Mouse (Mus musculus): ENCODE measurements around the gene Tspan1. TPM values are rescaled to one million over a fixed set of nuclear protein-coding genes. Genes with fewer than 3 reads are reported as not detected.

Gene Tspan1
- polyA plus RNA-seq, 1 experiment from 2014 or later: 330 TPM

DNA sequence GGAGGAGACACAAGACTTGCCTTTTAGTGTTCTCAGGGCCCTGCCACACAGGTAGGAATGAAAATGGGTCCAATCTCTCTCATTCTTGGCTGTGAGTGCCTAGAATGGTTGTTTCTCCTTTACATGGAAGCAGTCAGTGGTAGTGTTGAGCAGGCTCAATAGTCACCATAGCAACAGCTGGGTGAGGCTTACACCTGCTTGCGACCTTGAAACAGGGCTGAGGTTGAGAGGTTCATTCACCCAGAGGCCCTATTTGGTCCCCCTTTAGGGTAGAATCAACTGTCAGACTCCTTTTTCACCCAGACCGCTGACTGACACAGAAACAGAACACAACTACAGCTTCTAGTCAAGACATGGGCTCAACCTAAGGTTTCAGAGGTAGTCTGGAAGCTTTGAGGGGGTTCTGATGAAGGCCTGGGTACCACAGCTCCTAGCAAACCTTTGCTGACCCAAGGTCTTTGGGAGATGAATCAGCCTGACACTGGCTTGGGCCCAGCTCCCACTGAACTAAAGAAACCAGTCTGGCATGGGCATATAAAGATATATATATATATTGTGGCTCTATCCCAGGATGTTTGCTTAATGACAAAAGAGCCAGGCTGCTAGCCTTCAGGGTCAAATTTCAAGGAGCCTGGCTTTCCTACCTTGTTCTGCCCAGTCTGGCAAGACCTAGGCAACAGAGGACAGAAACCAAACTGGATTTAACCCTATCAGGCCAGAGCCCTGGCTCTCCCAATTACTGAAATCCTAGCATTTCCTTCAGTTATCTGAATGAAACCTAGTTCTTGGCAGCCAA, 2.4 kb downstream of the Tspan1 start:
- DNase-seq (ENCODE audit: low spot score): peak; percentile 63
- peak overlapping the region; percentile 84 for H3K27ac ChIP-seq (replicated peaks)
- no peaks in the 10 kb centered on the region for H3K27me3 ChIP-seq (ENCODE audit: control insufficient read depth, insufficient read depth, low read length)
- H3K4me3 ChIP-seq (ENCODE audit: low read depth, low read length): 0 out of 2 replicates have a peak overlapping the region, but pooled peaks have one; percentile 27
- no peaks in the 10 kb centered on the region for H3K4me1 ChIP-seq (replicated peaks; ENCODE audit: control insufficient read depth, insufficient read depth)
- ATAC-seq (ENCODE audit: low FRiP score, low TSS enrichment): peak; percentile 64
- 0 out of 2 replicates have a peak, but pooled peaks cover 2% of the 10 kb centered on the region for H3K36me3 ChIP-seq (ENCODE audit: control insufficient read depth, insufficient read depth, low read length)
- TF ChIP-seq EP300 (optimal IDR thresholded peaks at IDR 0.05) (no peak), CTCF (IDR thresholded peaks at IDR 0.05; ENCODE audit: low read depth) (no peak)
- no peak overlapping the region for H3K9ac ChIP-seq (ENCODE audit: low read length)
- H3K4me2 ChIP-seq (replicated peaks; ENCODE audit: low read depth): peak overlapping the region; percentile 34; the same call in 1 of the 2 replicates
- WGBS: 63% methylated on average over 2 of the region's 2 CpGs
- no peaks in the 10 kb centered on the region for H3K9me3 ChIP-seq (ENCODE audit: control insufficient read depth, low read length)

DNA sequence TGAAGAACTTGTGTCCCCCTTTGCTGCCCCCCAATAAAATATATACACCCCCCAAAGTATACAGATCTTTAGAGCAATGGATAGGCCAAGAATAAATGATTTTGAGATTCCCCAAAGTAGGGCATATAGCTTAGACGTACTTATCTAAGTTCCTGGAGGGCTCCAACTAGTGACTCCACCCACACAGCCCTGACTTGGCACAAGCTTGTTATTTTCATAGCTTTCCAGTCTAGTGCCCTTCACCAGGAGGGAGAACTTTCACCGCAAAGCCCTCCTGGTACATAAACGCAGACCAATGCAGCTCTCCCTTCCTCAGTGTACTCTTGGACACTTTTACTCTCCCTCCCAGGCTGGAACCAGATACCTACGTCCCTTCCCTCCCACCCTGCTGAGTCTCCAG, 5.3 kb downstream of the Tspan1 start:
- TF ChIP-seq EP300 (optimal IDR thresholded peaks at IDR 0.05) (no peak), CTCF (IDR thresholded peaks at IDR 0.05; ENCODE audit: low read depth) (no peak)
- Histone ChIP-seq H3K27ac (replicated peaks) (no peak overlapping the region), H3K9me3 (ENCODE audit: control insufficient read depth, low read length) (no peaks in the 10 kb centered on the region), H3K4me2 (replicated peaks; ENCODE audit: low read depth) (no peak overlapping the region), H3K27me3 (ENCODE audit: control insufficient read depth, insufficient read depth, low read length) (no peaks in the 10 kb centered on the region), H3K4me1 (replicated peaks; ENCODE audit: control insufficient read depth, insufficient read depth) (no peaks in the 10 kb centered on the region), H3K4me3 (ENCODE audit: low read depth, low read length) (no peak overlapping the region), H3K9ac (ENCODE audit: low read length) (no peak overlapping the region), H3K36me3 (ENCODE audit: control insufficient read depth, insufficient read depth, low read length) (peaks cover 11% of the 10 kb centered on the region; the same call in 1 of the 2 replicates)
- WGBS: 70% methylated on average over 4 of the region's 4 CpGs
- ATAC-seq (ENCODE audit: low FRiP score, low TSS enrichment) (no peak), DNase-seq (ENCODE audit: low spot score) (no peak)

DNA sequence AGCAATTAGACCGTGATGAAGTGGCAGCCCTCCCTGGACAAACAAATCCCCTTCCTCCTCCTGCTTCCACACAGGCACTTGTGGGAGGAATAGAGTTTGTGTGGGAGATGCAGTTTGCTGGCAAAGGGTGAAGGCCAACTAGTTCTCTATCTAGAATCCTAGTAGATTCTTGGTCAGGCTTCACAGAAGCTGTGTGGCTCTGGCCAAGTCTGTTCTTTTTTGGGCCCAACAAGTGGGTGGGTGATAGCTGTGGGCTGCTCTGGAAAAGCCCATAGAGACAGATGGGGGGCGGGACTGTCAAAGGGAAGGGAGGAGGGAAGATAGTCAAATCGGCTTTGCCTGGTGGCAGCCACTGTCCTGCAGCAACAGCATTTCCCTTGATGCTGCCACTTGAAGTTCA, 6.6 kb downstream of the Tspan1 start:
- H3K36me3 ChIP-seq (ENCODE audit: control insufficient read depth, insufficient read depth, low read length): peaks cover 21% of the 10 kb centered on the region

DNA sequence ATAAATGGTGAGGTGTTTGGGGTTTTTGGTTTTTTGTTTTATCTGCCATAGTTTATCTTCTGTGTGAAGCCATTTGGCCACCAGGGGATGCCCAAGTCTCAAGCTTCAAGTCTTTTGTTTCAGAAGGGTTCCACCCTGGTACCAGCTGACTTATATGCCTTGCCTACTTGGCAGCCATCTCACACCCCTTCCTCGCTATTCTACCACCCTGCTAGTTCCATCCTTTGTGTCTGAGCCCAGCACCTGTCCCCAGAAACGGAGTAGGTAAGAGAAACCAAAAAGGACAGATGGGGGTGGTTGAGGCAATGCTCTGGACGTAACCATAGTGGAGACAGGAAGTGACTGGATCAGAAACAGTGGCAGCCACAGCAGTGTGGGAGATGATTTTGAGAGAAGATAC, 7.5 kb downstream of the Tspan1 start:
- H3K4me2 ChIP-seq (replicated peaks; ENCODE audit: low read depth): no peak overlapping the region
- H3K27ac ChIP-seq (replicated peaks): no peak overlapping the region
- peaks cover 30% of the 10 kb centered on the region for H3K36me3 ChIP-seq (ENCODE audit: control insufficient read depth, insufficient read depth, low read length)
- no peak overlapping the region for H3K9ac ChIP-seq (ENCODE audit: low read length)
- TF ChIP-seq CTCF (IDR thresholded peaks at IDR 0.05; ENCODE audit: low read depth) (peak; percentile 76), EP300 (optimal IDR thresholded peaks at IDR 0.05) (no peak)
- H3K4me1 ChIP-seq (replicated peaks; ENCODE audit: control insufficient read depth, insufficient read depth): no peaks in the 10 kb centered on the region
- no peak overlapping the region for H3K4me3 ChIP-seq (ENCODE audit: low read depth, low read length)
- ATAC-seq (ENCODE audit: low FRiP score, low TSS enrichment): 0 out of 2 replicates have a peak, but pooled peaks have one; percentile 17
- no peaks in the 10 kb centered on the region for H3K9me3 ChIP-seq (ENCODE audit: control insufficient read depth, low read length)
- peak; percentile 59 for DNase-seq (ENCODE audit: low spot score)
- no peaks in the 10 kb centered on the region for H3K27me3 ChIP-seq (ENCODE audit: control insufficient read depth, insufficient read depth, low read length)
- WGBS: 66% methylated on average over 3 of the region's 3 CpGs

More for the DNA sequence above, 6.6 kb downstream of the Tspan1 start:
- H3K27me3 ChIP-seq (ENCODE audit: control insufficient read depth, insufficient read depth, low read length): no peaks in the 10 kb centered on the region
- DNase-seq (ENCODE audit: low spot score) (no peak), ATAC-seq (ENCODE audit: low FRiP score, low TSS enrichment) (no peak)
- no peak for TF ChIP-seq EP300 (optimal IDR thresholded peaks at IDR 0.05)
- TF ChIP-seq CTCF (IDR thresholded peaks at IDR 0.05; ENCODE audit: low read depth): no peak
- no peak overlapping the region for H3K4me3 ChIP-seq (ENCODE audit: low read depth, low read length)
- H3K9ac ChIP-seq (ENCODE audit: low read length): no peak overlapping the region
- 67% methylated on average over 3 of the region's 3 CpGs for WGBS
- no peak overlapping the region for H3K27ac ChIP-seq (replicated peaks)
- H3K4me1 ChIP-seq (replicated peaks; ENCODE audit: control insufficient read depth, insufficient read depth): no peaks in the 10 kb centered on the region
- no peaks in the 10 kb centered on the region for H3K9me3 ChIP-seq (ENCODE audit: control insufficient read depth, low read length)
- no peak overlapping the region for H3K4me2 ChIP-seq (replicated peaks; ENCODE audit: low read depth)

- no peaks in the 10 kb centered on the region for H3K27me3 ChIP-seq (ENCODE audit: control insufficient read depth, insufficient read depth, low read length)
- no peaks in the 10 kb centered on the region for H3K9me3 ChIP-seq (ENCODE audit: control insufficient read depth, low read length)
- no peak for ATAC-seq (ENCODE audit: low FRiP score, low TSS enrichment)
- H3K9ac ChIP-seq (ENCODE audit: low read length): no peak overlapping the region
- no peak for TF ChIP-seq CTCF (IDR thresholded peaks at IDR 0.05; ENCODE audit: low read depth)
- no peak for TF ChIP-seq EP300 (optimal IDR thresholded peaks at IDR 0.05)
- H3K27ac ChIP-seq (replicated peaks): no peak overlapping the region
- no peak overlapping the region for H3K4me3 ChIP-seq (ENCODE audit: low read depth, low read length)
- H3K36me3 ChIP-seq (ENCODE audit: control insufficient read depth, insufficient read depth, low read length): peaks cover 44% of the 10 kb centered on the region
- no peaks in the 10 kb centered on the region for H3K4me1 ChIP-seq (replicated peaks; ENCODE audit: control insufficient read depth, insufficient read depth)
- no peak overlapping the region for H3K4me2 ChIP-seq (replicated peaks; ENCODE audit: low read depth)
- DNase-seq (ENCODE audit: low spot score): no peak
- 91% methylated on average over 2 of the region's 2 CpGs for WGBS
Measured at GRCm38 (mm10) chr4:116157882-116158281, 9.5 kb downstream of the Tspan1 start.

DNA sequence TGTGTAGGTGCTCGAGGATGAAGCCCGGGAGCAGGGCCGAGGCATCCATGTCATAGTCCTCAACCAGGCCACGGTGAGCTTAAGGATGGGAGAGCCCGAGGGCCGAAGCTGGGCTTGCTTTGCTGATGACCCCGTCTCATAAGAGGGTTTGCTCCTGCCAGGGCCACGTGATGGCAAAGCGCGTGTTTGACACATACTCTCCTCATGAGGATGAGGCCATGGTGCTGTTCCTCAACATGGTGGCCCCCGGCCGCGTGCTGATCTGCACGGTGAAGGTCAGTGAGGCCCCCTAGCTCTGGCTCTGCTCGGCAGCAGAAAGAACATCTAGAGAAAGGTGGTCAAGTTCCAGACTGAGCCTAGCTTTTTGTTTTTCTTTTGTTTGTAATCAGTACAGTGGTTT, 14.7 kb downstream of the Tspan1 start:
- Histone ChIP-seq H3K27me3 (ENCODE audit: control insufficient read depth, insufficient read depth, low read length) (no peaks in the 10 kb centered on the region), H3K9me3 (ENCODE audit: control insufficient read depth, low read length) (no peaks in the 10 kb centered on the region), H3K36me3 (ENCODE audit: control insufficient read depth, insufficient read depth, low read length) (peaks cover 43% of the 10 kb centered on the region), H3K4me2 (replicated peaks; ENCODE audit: low read depth) (no peak overlapping the region), H3K4me3 (ENCODE audit: low read depth, low read length) (no peak overlapping the region), H3K27ac (replicated peaks) (no peak overlapping the region), H3K4me1 (replicated peaks; ENCODE audit: control insufficient read depth, insufficient read depth) (no peaks in the 10 kb centered on the region; the same call in none of the 2 replicates), H3K9ac (ENCODE audit: low read length) (no peak overlapping the region)
- 96% methylated on average over 15 of the region's 15 CpGs for WGBS
- no peak for ATAC-seq (ENCODE audit: low FRiP score, low TSS enrichment)
- DNase-seq (ENCODE audit: low spot score): no peak
- no peak for TF ChIP-seq CTCF (IDR thresholded peaks at IDR 0.05; ENCODE audit: low read depth)
- no peak for TF ChIP-seq EP300 (optimal IDR thresholded peaks at IDR 0.05)
